Mouse (Mus musculus): ENCODE data around the gene Serp2.

- TF ChIP-seq CTCF (IDR thresholded peaks at IDR 0.05; ENCODE audit: insufficient read depth, low read length) (no peak), POLR2A (IDR thresholded peaks at IDR 0.05; ENCODE audit: borderline replicate concordance, extremely low read depth, low read depth, low read length) (no peak)
These were observed 19.8 kb downstream of the Serp2 start for GRCm38 (mm10) chr14:76536921-76537320.
